In the genomic region with DNA sequence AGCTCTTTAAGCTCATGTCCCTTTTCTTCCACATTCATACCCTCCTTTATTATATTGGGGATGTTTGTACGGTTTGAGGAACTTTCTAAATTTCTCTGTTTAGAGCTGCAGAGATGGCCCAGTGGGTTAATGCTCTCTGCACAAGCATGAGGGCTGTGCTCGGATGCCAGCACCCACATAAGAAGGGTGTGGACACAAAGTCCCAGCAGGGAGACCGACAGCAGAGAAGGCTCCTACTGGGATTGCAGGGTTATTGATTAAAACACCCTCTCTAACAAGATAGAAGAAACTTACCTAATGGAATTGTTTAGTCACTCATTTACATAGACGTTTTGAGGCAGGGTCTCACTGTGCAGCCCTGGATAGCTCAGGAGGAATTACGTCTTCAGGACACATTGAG, we compare ENCODE assay signal across 20 mouse cellular contexts. TPM values are rescaled to one million over a fixed set of nuclear protein-coding genes. Genes with fewer than 3 reads are reported as not detected.
DNase-seq lines count a peak whose midpoint lies in the region; ATAC-seq and TF ChIP-seq lines count a peak whose summit lies in the region.
"Had no signal": no experiment of that assay in that cellular context is flagged by ENCODE, and none has a peak within 500 bp of the region (broad histone marks: within the 10 kb centered on the region; RNA-seq: fewer than 3 reads in every experiment).

No protein-coding gene starts in this region.

- peak overlapping the region; percentile 5; the same call in 1 of the 2 replicates for H3K9ac ChIP-seq in hindbrain, embryonic 14.5 days
- H3K9ac ChIP-seq in midbrain, postnatal 0 days (replicated peaks; ENCODE audit: low read length, poor library complexity, severe bottlenecking), result no peak overlapping the region

- H3K4me1 ChIP-seq in cerebellum, adult 2 months (ENCODE audit: control insufficient read depth, insufficient read depth, low read length), result peaks cover 13% of the 10 kb centered on the region; the same call in 1 of the 2 replicates
- peaks cover 37% of the 10 kb centered on the region for H3K4me1 ChIP-seq in hindbrain, embryonic 14.5 days (replicated peaks; ENCODE audit: control insufficient read depth, insufficient read depth, low read length)
- peaks cover 19% of the 10 kb centered on the region for H3K4me1 ChIP-seq in midbrain, postnatal 0 days (ENCODE audit: insufficient read depth, low read length)

- no peak for ATAC-seq in hindbrain, embryonic 14.5 days (ENCODE audit: low FRiP score)
- ATAC-seq in midbrain, postnatal 0 days (ENCODE audit: low FRiP score), result no peak
- no peak for ATAC-seq in erythroid progenitor cell, adult 5-6 weeks (replicated peaks; ENCODE audit: low FRiP score, poor library complexity, severe bottlenecking)

- H3K27me3 ChIP-seq in cerebellum, adult 2 months (ENCODE audit: control insufficient read depth, insufficient read depth, low read length), result no peaks in the 10 kb centered on the region
- no peaks in the 10 kb centered on the region for H3K27me3 ChIP-seq in hindbrain, embryonic 14.5 days (ENCODE audit: control insufficient read depth, insufficient read depth, low read length)
- no peaks in the 10 kb centered on the region for H3K27me3 ChIP-seq in midbrain, postnatal 0 days (ENCODE audit: insufficient read depth, low read length)
- H3K27me3 ChIP-seq: heart, embryonic 13.5 days; megakaryocyte, embryonic 14.5 days had no signal

- H3K9me3 ChIP-seq in hindbrain, embryonic 14.5 days (ENCODE audit: control insufficient read depth, low read length), result no peaks in the 10 kb centered on the region
- no peaks in the 10 kb centered on the region for H3K9me3 ChIP-seq in midbrain, postnatal 0 days (ENCODE audit: low read length)
- H3K9me3 ChIP-seq: heart, embryonic 13.5 days; megakaryocyte, embryonic 14.5 days had no signal

- peaks cover 20% of the 10 kb centered on the region for H3K36me3 ChIP-seq in hindbrain, embryonic 14.5 days (replicated peaks; ENCODE audit: control insufficient read depth, insufficient read depth)
- H3K36me3 ChIP-seq in midbrain, postnatal 0 days (ENCODE audit: insufficient read depth, low read length), result peaks cover 3% of the 10 kb centered on the region; the same call in 1 of the 2 replicates
- H3K36me3 ChIP-seq: heart, embryonic 13.5 days had no signal

- peak overlapping the region; percentile 28 for H3K4me2 ChIP-seq in hindbrain, embryonic 14.5 days (replicated peaks)
- peak overlapping the region; percentile 22 for H3K4me2 ChIP-seq in midbrain, postnatal 0 days (ENCODE audit: low read depth, low read length, poor library complexity, severe bottlenecking)

- no peak for TF ChIP-seq CTCF in cerebellum, adult 2 months (IDR thresholded peaks at IDR 0.05; ENCODE audit: borderline replicate concordance, insufficient read depth, low read depth, low read length)
- no peak for TF ChIP-seq CTCF in midbrain, postnatal 0 days (IDR thresholded peaks at IDR 0.05)

- H3K27ac ChIP-seq in cerebellum, adult 2 months (ENCODE audit: insufficient read depth, low read length), result no peak overlapping the region
- H3K27ac ChIP-seq in hindbrain, embryonic 14.5 days, result no peak overlapping the region
- no peak overlapping the region for H3K27ac ChIP-seq in midbrain, postnatal 0 days (ENCODE audit: low read depth, low read length)

- WGBS in cerebellum, adult 2 months, result 30% methylated on average over 5 of the region's 5 CpGs
- WGBS in hindbrain, embryonic 14.5 days, result 50% methylated on average over 5 of the region's 5 CpGs
- WGBS in midbrain, postnatal 0 days, result 52% methylated on average over 5 of the region's 5 CpGs

- DNase-seq in cerebellum, adult 2 months, result no peak
- no peak for DNase-seq in cerebellum, adult 9-11 months
- DNase-seq in kidney, adult 9 months, result peak; percentile 57
- DNase-seq in kidney, postnatal 14 days, result no peak
- DNase-seq in hindbrain, embryonic 14.5 days (ENCODE audit: low spot score), result no peak
- no peak for DNase-seq in midbrain, postnatal 0 days (ENCODE audit: low spot score)
- no peak for DNase-seq in retina, embryonic 14.5 days (ENCODE audit: low spot score)
- DNase-seq: adrenal gland, adult 2 months; cerebellum, adult 8-10 months; gastrocnemius, adult 2 months; heart, adult 18-20 months; left cerebral cortex, postnatal 4 days; liver; lung, adult 18-20 months; lung, postnatal 14 days; right cerebral cortex, adult 18-20 months had no signal

- no peak for TF ChIP-seq POLR2A in cerebellum, adult 2 months (IDR thresholded peaks at IDR 0.05; ENCODE audit: borderline replicate concordance, insufficient read depth, low read length)

- peak overlapping the region; percentile 10 for H3K4me3 ChIP-seq in cerebellum, adult 2 months (replicated peaks; ENCODE audit: insufficient read depth, low read depth, low read length)
- no peak overlapping the region for H3K4me3 ChIP-seq in hindbrain, embryonic 14.5 days (replicated peaks; ENCODE audit: low read length)
- H3K4me3 ChIP-seq in midbrain, postnatal 0 days (ENCODE audit: low read depth, low read length), result no peak overlapping the region
- H3K4me3 ChIP-seq: megakaryocyte, embryonic 14.5 days; myocyte had no signal

RNA-seq across cellular contexts. Expression of a gene that starts 23.6 kb away (rescaled TPM):
- polyA plus RNA-seq in cerebellum, adult 2 months (2012; rRNA removed), result 130 and 139 TPM in 2 replicates
- polyA plus RNA-seq in hindbrain, embryonic 14.5 days (2014; fragmentation: Nextera tagmentation; extraction: Ambion mirVana), result 300 and 303 TPM in 2 replicates
- total RNA-seq in midbrain, postnatal 0 days (2014; rRNA removed), result 250 and 309 TPM in 2 replicates
- 212 and 248 TPM in 2 replicates for polyA plus RNA-seq in midbrain, postnatal 0 days (2015; fragmentation: Nextera tagmentation; extraction: Ambion mirVana)
- total RNA-seq in erythroid progenitor cell, adult 5-6 weeks (2015; ENCODE audit: low replicate concordance), result 0.36 and 0.42 TPM in 2 replicates
- total RNA-seq in erythroid progenitor cell, adult 5-6 weeks (2017; ENCODE audit: low replicate concordance), result 4.0 and 9.3 TPM in 2 replicates

RNA-seq across cellular contexts. Expression of a gene that starts 34.2 kb away (rescaled TPM):
- 25.9 and 29.9 TPM in 2 replicates for polyA plus RNA-seq in cerebellum, adult 2 months (2012; rRNA removed)
- polyA plus RNA-seq in hindbrain, embryonic 14.5 days (2014; fragmentation: Nextera tagmentation; extraction: Ambion mirVana), result 35.6 and 36.6 TPM in 2 replicates
- 12.8 and 16.5 TPM in 2 replicates for total RNA-seq in midbrain, postnatal 0 days (2014; rRNA removed)
- polyA plus RNA-seq in midbrain, postnatal 0 days (2015; fragmentation: Nextera tagmentation; extraction: Ambion mirVana), result 51.1 and 55.1 TPM in 2 replicates
- total RNA-seq in erythroid progenitor cell, adult 5-6 weeks (2015; ENCODE audit: low replicate concordance), result 26.3 and 36.5 TPM in 2 replicates
- 27.2 and 28.7 TPM in 2 replicates for total RNA-seq in erythroid progenitor cell, adult 5-6 weeks (2017; ENCODE audit: low replicate concordance)
